Mouse (Mus musculus): ENCODE measurements around the gene Slc5a1.

Slc5a1 gene

DNA sequence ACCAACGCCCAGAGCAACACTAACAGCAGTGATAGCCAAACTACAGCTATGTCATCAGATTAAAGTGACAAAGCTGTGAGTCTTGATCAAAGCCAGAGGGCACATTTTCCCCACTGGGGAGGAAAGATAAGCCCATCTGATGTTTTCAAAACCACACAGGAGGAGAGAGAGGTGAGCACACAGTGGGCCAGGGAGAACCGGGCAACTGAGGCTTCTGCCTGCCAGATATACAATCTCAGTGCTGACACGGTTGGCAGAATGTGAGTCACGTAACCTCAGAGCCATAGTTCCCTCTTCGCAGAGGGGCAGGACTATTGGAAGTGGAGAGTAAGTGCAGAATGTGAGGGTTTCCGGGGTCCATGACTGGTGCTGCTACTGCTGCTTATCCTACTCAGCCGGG is 89.5 kb downstream of the Slc5a1 start:
- DNase-seq (ENCODE audit: low read depth, low spot score), result no peak

- DNase-seq (ENCODE audit: low read depth, low spot score), result no peak
These were observed 91.3 kb downstream of the Slc5a1 start for GRCm38 (mm10) chr5:33195246-33195852.

DNA sequence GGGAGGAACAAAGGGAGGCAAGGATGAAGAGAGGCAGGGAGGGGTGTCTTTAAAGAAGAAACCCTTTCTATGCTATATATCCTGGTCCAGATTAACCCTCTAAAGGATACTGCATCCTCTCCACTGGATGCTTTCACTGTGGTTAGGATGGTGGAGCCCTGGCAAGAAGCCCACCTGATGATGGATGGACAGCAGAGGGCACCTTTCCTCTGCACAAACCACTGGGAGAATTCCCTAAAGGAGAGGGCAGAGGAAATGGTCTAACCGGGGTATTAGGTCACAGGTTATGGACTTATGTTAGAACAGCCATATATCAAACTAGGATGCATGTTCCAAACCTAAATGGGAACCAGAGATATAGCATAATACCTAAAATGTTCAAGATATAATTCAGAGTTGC is 96.1 kb downstream of the Slc5a1 start:
- no peak for DNase-seq (ENCODE audit: low read depth, low spot score)

DNA sequence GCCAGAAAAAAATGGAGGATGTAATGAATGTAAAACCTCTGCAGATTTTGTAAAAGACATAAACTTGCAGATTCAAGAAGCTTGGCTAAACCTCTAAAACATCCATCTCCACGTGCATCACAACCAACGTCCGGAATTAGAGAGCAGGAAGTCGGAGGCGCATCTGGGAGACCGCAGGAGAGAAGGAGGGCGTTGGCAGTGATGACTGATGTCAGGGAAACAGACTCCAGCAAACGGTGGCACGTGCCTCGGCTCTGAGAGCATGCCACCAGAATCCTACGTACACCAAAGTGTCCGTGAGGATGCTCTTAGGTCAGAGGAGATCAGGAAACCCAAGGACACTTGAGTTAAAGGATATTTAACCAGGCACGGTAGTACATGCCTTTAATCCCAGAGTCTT is 97.7 kb downstream of the Slc5a1 start:
- no peak for DNase-seq (ENCODE audit: low read depth, low spot score)

DNA sequence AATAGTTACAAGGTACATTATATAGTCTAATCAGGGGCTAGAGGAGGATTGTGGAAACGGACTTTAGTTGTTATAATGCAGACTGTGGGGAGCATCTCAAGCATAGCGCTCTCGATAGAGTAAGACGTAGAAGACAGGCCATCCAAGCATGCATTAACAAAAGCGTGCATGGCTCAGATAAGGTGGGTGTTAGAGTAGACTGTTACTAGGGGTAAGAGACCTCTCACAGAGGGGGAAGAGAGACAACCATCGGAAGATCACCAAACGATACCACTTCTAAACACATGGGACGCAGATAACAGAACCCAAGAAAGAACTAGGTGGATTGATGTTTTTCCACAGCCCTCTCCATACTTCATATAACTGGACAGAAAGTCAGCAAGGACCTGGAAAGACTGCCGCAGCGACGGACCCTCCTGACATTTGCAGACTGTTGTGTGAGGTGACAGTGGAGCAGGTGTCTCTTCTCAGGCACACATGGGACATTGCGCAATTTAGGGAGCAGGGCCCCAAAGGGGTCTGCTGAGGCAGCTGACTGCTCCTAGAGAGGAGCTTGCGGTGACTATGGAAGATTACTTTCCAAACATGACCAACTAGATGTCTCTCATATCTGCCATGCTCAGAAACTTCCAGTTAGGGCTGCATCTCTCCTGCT is 98.6 kb downstream of the Slc5a1 start:
- DNase-seq (ENCODE audit: low read depth, low spot score), result no peak

GRCm38 (mm10) chr5:33203171-33203565 is 99.1 kb downstream of the Slc5a1 start:
- DNase-seq (ENCODE audit: low read depth, low spot score), result no peak

GRCm38 (mm10) chr5:33203691-33204242 is 99.7 kb downstream of the Slc5a1 start:
- peak; percentile 78 for DNase-seq (ENCODE audit: low read depth, low spot score)

- no peak for DNase-seq (ENCODE audit: low read depth, low spot score)
These were observed 100.3 kb downstream of the Slc5a1 start for GRCm38 (mm10) chr5:33204284-33204683.

GRCm38 (mm10) chr5:33206328-33206727 is 102.3 kb downstream of the Slc5a1 start:
- no peak for DNase-seq (ENCODE audit: low read depth, low spot score)

- DNase-seq (ENCODE audit: low read depth, low spot score), result no peak
These were observed 103.1 kb downstream of the Slc5a1 start for GRCm38 (mm10) chr5:33207136-33207535.

DNA sequence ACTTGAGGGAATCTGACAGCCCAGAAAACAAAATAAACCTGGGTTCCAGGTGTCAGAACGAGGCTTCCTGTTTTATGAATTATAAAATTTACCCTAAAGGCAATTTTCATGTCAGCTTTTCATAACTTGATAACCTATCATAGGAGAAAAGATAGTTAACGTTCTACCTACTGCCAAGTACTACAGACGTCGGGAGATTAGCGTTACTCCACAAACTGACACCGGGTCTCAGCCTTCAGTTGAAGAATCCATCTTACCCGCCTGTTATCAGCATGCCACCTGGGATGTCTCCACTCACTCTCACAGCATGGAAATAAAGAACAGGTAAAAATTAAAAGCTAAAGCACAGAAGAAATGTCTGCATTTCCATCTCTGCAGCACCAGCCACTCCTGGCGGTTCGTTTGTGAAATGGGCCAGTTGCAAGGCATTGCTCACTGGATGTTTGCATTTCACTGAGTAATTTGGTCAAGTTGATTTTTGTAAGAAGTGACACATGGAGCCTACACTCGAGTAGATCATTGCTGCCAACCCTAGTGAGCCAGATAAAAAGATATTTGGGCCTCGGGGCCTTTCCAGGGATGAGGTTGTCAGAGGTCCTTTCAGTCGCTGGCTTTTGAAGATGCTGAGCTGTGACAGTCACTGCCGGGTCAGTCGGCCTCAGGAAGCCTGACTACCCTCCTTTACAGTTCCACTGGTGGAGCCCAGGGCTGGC is 104.7 kb downstream of the Slc5a1 start:
- DNase-seq (ENCODE audit: low read depth, low spot score), result no peak

DNA sequence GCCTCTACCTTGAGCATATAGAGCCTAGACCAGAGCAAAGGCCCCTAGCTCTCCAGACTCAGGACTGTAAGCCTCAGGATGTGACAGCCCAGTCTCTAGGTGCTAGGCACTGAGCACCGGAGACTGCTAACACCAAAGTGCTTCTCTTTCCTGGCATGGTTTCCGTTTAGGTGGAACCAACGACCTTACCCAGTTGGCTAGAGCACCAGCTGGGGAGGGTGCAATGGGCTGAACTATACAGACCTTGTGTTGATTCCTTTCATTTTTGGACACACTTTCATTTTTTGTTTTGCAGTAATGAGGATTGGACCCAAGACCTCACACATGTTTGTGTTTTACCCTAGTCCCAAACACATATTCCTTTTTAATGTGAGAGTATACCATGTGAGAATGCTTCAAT is 106.5 kb downstream of the Slc5a1 start:
- no peak for DNase-seq (ENCODE audit: low read depth, low spot score)

GRCm38 (mm10) chr5:33211254-33211653 is 107.2 kb downstream of the Slc5a1 start:
- no peak for DNase-seq (ENCODE audit: low read depth, low spot score)

Measured in CD4-positive helper T cell, adult 2 months (primary cell).